Mouse (Mus musculus): Measurements from ENCODE around the gene Id3.

Id3 gene

GRCm38 (mm10) chr4:136177612-136178474 is 34.5 kb downstream of the Id3 start:
- no peak for DNase-seq (ENCODE audit: low read depth, low spot score)

- DNase-seq (ENCODE audit: low read depth, low spot score) = no peak
These were observed 35.2 kb downstream of the Id3 start for GRCm38 (mm10) chr4:136178475-136178921.

GRCm38 (mm10) chr4:136179456-136179855 is 36.2 kb downstream of the Id3 start:
- no peak for DNase-seq (ENCODE audit: low read depth, low spot score)

- DNase-seq (ENCODE audit: low read depth, low spot score) = no peak
These were observed 36.7 kb downstream of the Id3 start for GRCm38 (mm10) chr4:136179998-136180397.

GRCm38 (mm10) chr4:136180408-136181330 is 37.4 kb downstream of the Id3 start:
- no peak for DNase-seq (ENCODE audit: low read depth, low spot score)

GRCm38 (mm10) chr4:136181367-136181766 is 38.1 kb downstream of the Id3 start:
- no peak for DNase-seq (ENCODE audit: low read depth, low spot score)

GRCm38 (mm10) chr4:136185375-136185774 is 42.1 kb downstream of the Id3 start:
- DNase-seq (ENCODE audit: low read depth, low spot score) = no peak

GRCm38 (mm10) chr4:136186315-136186714 is 43.0 kb downstream of the Id3 start:
- DNase-seq (ENCODE audit: low read depth, low spot score) = no peak

- DNase-seq (ENCODE audit: low read depth, low spot score) = no peak
These were observed 43.6 kb downstream of the Id3 start for GRCm38 (mm10) chr4:136186739-136187472.

GRCm38 (mm10) chr4:136188973-136189737 is 45.9 kb downstream of the Id3 start:
- no peak for DNase-seq (ENCODE audit: low read depth, low spot score)

- no peak for DNase-seq (ENCODE audit: low read depth, low spot score)
These were observed 46.6 kb downstream of the Id3 start for GRCm38 (mm10) chr4:136189912-136190311.

- no peak for DNase-seq (ENCODE audit: low read depth, low spot score)
These were observed 50.3 kb downstream of the Id3 start for GRCm38 (mm10) chr4:136193571-136193970.

- DNase-seq (ENCODE audit: low read depth, low spot score) = no peak
These were observed 51.7 kb downstream of the Id3 start for GRCm38 (mm10) chr4:136195029-136195428.
